Mouse (Mus musculus): ENCODE measurements around the gene Lrrc17.
"Not testable (repeated sequence)": the region's sequence is repeated elsewhere in the genome, so short reads cannot be mapped to it uniquely, and the experiment has no call there.

Gene Lrrc17

DNA sequence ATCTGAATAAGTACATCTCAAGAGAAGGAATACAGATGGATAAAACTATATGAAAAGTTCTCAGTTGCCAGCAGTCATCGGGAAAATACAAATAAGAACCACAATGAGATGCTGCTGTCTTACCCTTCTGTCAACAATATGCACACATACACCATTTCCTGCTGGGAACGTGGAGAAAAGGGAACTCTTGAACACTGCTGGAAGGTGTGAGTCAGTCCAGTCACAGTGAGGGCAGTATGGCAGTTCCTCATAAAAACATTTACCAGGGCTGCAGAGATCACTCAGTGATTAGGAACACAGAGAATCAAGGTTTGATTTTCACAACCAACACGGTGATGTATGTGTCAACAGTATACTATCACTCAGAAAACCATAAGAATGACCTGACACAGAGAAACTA is 67.6 kb downstream of the Lrrc17 start:
- no peak for DNase-seq

DNA sequence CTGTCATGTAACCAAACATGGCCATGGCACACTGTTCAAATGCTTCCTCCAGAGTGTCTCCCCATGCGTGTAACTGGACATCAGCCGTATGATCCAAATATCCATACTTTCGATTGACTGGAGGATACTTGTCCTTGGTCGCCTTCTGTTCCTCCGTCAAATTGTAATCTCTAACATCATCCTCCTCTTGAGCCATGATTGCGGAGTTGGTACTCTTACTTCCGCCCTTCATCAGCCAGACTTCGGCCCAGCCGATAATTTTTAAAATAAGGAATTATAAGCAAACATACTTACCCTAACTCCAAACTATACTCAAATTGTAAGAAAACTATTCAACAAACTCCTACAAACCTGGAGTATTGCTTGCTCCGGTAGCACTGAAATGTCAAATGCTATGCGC is 70.9 kb downstream of the Lrrc17 start:
- DNase-seq, result not testable (repeated sequence)

DNA sequence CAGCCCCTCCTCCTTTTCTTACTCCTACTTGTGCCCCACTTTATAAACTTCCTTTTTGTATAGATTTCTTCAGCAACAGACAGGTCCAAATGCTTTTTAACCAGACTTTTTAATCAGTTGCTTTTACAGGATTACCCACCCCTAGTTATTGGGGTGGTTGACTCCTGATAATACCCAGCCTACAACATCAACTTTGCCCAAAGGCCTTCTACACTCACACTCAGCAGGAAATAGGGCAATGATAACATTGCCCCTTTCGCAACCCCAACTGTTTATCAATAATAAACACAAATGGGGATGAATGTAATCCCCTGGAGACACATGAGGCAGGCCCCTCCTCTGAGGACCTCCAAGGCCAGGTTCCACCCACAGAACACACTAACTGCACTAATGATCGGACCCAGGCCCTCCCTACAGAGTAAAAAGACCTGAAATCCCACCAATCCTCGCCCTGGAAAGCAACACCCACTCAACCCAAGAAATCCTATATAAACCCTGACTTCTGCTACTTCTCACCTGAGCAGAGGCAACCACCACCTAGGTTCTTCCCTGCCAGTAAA is 73.2 kb downstream of the Lrrc17 start:
- no peak for DNase-seq

All from cerebellum, postnatal 14 days (tissue).